Mouse (Mus musculus) embryonic facial prominence, embryonic 13.5 days (tissue): ENCODE results near the gene Cpa4. TPM values are rescaled to one million over a fixed set of nuclear protein-coding genes. Genes with fewer than 3 reads are reported as not detected.

Source experiments
- ATAC-seq: fragments of 200-750 bp; cut with Nextera tagmentation; 2 replicates; pipeline ENCODE4 v1.8.0; 2017; ENCODE audit warnings: low read depth; ENCODE audit not compliant: insufficient number of reproducible peaks, insufficient read depth, low FRiP score, low TSS enrichment
- H3K27ac ChIP-seq: fragments of 300-500 bp; sonication (generic); 2 replicates; pipeline ENCODE4 v1.5.1; 2015; ENCODE audit warnings: moderate library complexity, mild to moderate bottlenecking, inconsistent platforms
- H3K27me3 ChIP-seq: fragments of 300-500 bp; sonication (generic); 2 replicates; pipeline ENCODE4 v1.6.1; 2015; ENCODE audit warnings: mild to moderate bottlenecking, inconsistent platforms
- H3K36me3 ChIP-seq: fragments of 300-500 bp; sonication (generic); 2 replicates; pipeline ENCODE4 v1.6.1; 2015; ENCODE audit warnings: mild to moderate bottlenecking, inconsistent platforms
- H3K4me1 ChIP-seq: fragments of 300-500 bp; sonication (generic); 2 replicates; pipeline ENCODE4 v1.6.1; 2015; ENCODE audit warnings: inconsistent platforms
- H3K4me2 ChIP-seq: fragments of 300-500 bp; sonication (generic); 2 replicates; pipeline ENCODE4 v1.6.1; 2015; ENCODE audit warnings: moderate library complexity, mild to moderate bottlenecking, inconsistent platforms
- H3K4me3 ChIP-seq: fragments of 300-500 bp; sonication (generic); 2 replicates; pipeline ENCODE4 v1.5.1; 2015; ENCODE audit warnings: mild to moderate bottlenecking, inconsistent platforms
- H3K9ac ChIP-seq: fragments of 300-500 bp; sonication (generic); 2 replicates; pipeline ENCODE4 v1.6.1; 2015; ENCODE audit warnings: mild to moderate bottlenecking, inconsistent platforms
- H3K9me3 ChIP-seq: fragments of 300-500 bp; sonication (generic); 2 replicates; pipeline ENCODE4 v1.6.1; 2016; ENCODE audit warnings: inconsistent platforms
- WGBS: fragments of 180-500 bp; shearing (Covaris S2); methylation state at CpG from one replicate; pipeline ENCODE4 v1.1.7; 2015; ENCODE audit warnings: mixed read lengths; 5-methylcytosine and 5-hydroxymethylcytosine counted together
- polyA plus RNA-seq: library from polyadenylated mRNA; unstranded; fragments of >200 nt; fragmentation: Nextera tagmentation; extraction: Ambion mirVana; gene quantifications from 2 replicates; pipeline ENCODE4 v1.2.1, GENCODE M21; 2015

Gene Cpa4
- polyA plus RNA-seq, 1 experiment from 2014 or later, result 1.4 TPM

GRCm38 (mm10) chr6:30573380-30573779 lies 5.2 kb downstream of the Cpa4 start:
- 27% methylated on average over 5 of the region's 5 CpGs for WGBS
- H3K4me1 ChIP-seq, result peaks cover 45% of the 10 kb centered on the region
- peak overlapping the region; percentile 93 for H3K27ac ChIP-seq
- no peaks in the 10 kb centered on the region for H3K27me3 ChIP-seq
- ATAC-seq, result no peak
- H3K9me3 ChIP-seq, result no peaks in the 10 kb centered on the region
- no peaks in the 10 kb centered on the region for H3K36me3 ChIP-seq
- no peak overlapping the region for H3K4me2 ChIP-seq
- no peak overlapping the region for H3K4me3 ChIP-seq
- H3K9ac ChIP-seq, result no peak overlapping the region

- peak overlapping the region; percentile 11 for H3K4me2 ChIP-seq
- H3K36me3 ChIP-seq, result no peaks in the 10 kb centered on the region
- H3K27me3 ChIP-seq, result no peaks in the 10 kb centered on the region
These were observed 6.8 kb downstream of the Cpa4 start for GRCm38 (mm10) chr6:30574945-30575344.

DNA sequence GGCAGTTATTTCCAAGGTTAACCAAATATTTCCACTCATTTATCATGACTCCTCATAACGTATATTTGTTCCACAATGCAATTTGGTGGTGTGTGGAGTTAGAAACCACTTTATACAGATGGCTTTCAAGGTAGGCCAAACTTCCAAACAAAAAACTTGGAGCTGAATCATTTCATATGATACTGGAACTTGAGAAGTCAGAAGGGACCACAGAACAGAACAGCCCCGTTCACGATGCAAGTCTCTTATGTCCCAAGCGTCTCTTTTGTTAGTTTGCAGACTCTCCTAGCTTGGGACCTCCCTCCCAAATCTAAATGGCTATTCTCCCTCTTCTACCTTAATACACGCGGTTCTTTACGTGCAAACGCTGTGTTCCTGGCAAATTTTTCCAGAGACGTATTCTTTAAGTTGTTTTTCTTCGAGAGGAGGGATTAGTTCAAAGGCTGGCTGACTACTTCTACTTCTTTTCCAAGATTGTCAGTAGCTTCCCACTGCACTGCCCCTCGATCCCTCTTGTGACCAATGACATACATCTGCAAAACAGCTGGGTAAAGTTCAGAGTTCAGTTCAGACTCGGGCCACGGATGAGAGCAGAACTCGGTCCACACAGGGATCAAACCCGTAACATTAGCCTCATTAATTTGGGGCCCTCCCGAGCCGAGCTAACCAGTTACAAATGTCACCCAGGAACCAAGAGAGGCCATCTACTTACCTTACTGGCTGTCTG lies 8.5 kb downstream of the Cpa4 start:
- Histone ChIP-seq H3K4me3 (peak overlapping the region; percentile 21; the same call in 1 of the 2 replicates), H3K4me1 (peaks cover 59% of the 10 kb centered on the region)

More at GRCm38 (mm10) chr6:30574945-30575344, 6.8 kb downstream of the Cpa4 start:
- no peak for ATAC-seq
- H3K9me3 ChIP-seq, result no peaks in the 10 kb centered on the region
- no peak overlapping the region for H3K4me3 ChIP-seq
- 57% methylated on average over 1 of the region's 1 CpGs for WGBS
- H3K9ac ChIP-seq, result no peak overlapping the region
- H3K27ac ChIP-seq, result peak overlapping the region; percentile 75
- peaks cover 47% of the 10 kb centered on the region for H3K4me1 ChIP-seq

GRCm38 (mm10) chr6:30579961-30580840 lies 12.0 kb downstream of the Cpa4 start:
- peak overlapping the region; percentile 4; the same call in 1 of the 2 replicates for H3K27ac ChIP-seq
- H3K4me2 ChIP-seq, result no peak overlapping the region
- H3K4me1 ChIP-seq, result peaks cover 34% of the 10 kb centered on the region
- no peaks in the 10 kb centered on the region for H3K27me3 ChIP-seq
- no peaks in the 10 kb centered on the region for H3K36me3 ChIP-seq
- no peak overlapping the region for H3K9ac ChIP-seq
- WGBS, result 51% methylated on average over 17 of the region's 17 CpGs
- no peak overlapping the region for H3K4me3 ChIP-seq
- no peaks in the 10 kb centered on the region for H3K9me3 ChIP-seq
- no peak for ATAC-seq

More for the DNA sequence above, 8.5 kb downstream of the Cpa4 start:
- no peaks in the 10 kb centered on the region for H3K36me3 ChIP-seq
- no peak for ATAC-seq
- 30% methylated on average over 17 of the region's 17 CpGs for WGBS
- no peaks in the 10 kb centered on the region for H3K27me3 ChIP-seq
- peak overlapping the region; percentile 55 for H3K9ac ChIP-seq
- peak overlapping the region; percentile 91 for H3K27ac ChIP-seq
- H3K4me2 ChIP-seq, result peak overlapping the region; percentile 16
- no peaks in the 10 kb centered on the region for H3K9me3 ChIP-seq

DNA sequence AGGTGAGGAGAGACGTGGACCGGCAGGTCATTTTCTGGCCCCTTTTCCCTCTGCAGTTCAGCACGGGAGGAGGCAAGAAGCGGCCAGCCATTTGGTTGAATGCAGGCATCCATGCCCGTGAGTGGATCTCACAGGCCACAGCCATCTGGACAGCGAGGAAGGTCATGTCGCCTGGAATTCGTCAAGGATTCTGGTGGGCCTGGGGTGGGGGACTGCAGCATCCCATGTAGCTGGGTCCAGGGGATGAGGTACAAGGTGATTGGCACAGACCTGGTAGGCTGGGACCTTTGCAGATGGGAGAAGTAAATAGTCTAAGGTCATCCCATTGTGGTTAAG lies 12.6 kb downstream of the Cpa4 start:
- H3K4me1 ChIP-seq, result peaks cover 29% of the 10 kb centered on the region
- WGBS, result 69% methylated on average over 8 of the region's 8 CpGs
- ATAC-seq, result no peak
- H3K27ac ChIP-seq, result peak overlapping the region; percentile 4; the same call in 1 of the 2 replicates
- H3K9me3 ChIP-seq, result no peaks in the 10 kb centered on the region
- no peak overlapping the region for H3K9ac ChIP-seq
- H3K4me3 ChIP-seq, result no peak overlapping the region
- H3K36me3 ChIP-seq, result no peaks in the 10 kb centered on the region
- no peak overlapping the region for H3K4me2 ChIP-seq
- H3K27me3 ChIP-seq, result no peaks in the 10 kb centered on the region

DNA sequence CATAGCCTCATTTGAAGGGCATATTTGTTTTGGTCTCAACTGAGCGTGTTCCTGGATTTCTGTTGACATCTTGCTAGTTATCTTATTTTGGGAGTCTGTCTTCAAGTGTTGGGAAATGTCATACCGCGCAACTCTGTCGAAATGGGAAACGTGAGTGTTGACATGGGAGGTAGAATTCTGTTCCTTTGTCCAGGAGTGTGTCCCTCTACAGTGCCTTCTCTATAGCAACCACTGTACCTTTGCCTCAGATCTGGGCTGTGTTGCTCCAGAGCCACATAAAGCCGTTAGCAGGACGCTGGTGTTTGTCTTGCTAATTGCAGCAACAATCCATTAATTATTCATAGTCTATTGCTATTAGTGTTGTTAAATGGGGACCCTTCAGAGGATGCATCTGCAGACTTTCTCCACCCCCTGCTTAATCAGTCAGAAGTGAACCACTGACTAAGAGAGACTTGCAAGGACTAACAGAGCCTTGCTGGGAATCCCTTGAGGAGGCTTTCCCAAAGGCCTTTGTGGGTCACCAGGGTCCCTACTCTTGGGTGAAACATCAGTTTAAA lies 18.8 kb downstream of the Cpa4 start:
- Histone ChIP-seq H3K4me2 (no peak overlapping the region), H3K27me3 (no peaks in the 10 kb centered on the region), H3K36me3 (no peaks in the 10 kb centered on the region), H3K4me1 (peaks cover 10% of the 10 kb centered on the region), H3K9ac (no peak overlapping the region), H3K4me3 (no peak overlapping the region), H3K9me3 (no peaks in the 10 kb centered on the region), H3K27ac (no peak overlapping the region)
- ATAC-seq, result no peak
- WGBS, result 80% methylated on average over 7 of the region's 7 CpGs

DNA sequence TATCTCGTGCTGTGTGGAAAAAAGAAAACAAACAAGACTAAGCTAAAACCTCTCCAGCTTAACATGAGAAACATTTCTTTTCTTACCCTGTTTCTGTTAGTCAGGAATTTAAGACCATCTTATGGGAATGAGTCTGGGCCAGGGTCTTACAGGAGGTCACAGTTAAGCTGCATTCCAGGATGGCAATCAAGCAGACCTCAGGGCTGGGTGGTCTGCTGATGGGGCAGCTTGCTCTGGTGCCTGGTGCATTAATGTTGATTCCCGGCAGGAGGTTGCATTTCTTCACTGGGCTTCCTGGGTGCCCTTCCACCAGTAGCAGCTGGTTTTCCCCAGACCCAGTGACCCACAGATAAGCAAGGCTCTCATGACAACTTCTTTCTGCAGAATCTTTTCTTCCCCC lies 21.6 kb downstream of the Cpa4 start:
- no peak for ATAC-seq
- Histone ChIP-seq H3K27ac (peak overlapping the region; percentile 62; the same call in 1 of the 2 replicates), H3K9ac (no peak overlapping the region), H3K4me1 (peaks cover 15% of the 10 kb centered on the region), H3K9me3 (no peaks in the 10 kb centered on the region), H3K27me3 (no peaks in the 10 kb centered on the region), H3K4me3 (no peak overlapping the region), H3K36me3 (no peaks in the 10 kb centered on the region), H3K4me2 (no peak overlapping the region)
- WGBS, result 21% methylated on average over 2 of the region's 2 CpGs

GRCm38 (mm10) chr6:30591851-30592404 lies 23.8 kb downstream of the Cpa4 start:
- Histone ChIP-seq H3K27ac (no peak overlapping the region), H3K9ac (no peak overlapping the region), H3K4me1 (peaks cover 26% of the 10 kb centered on the region), H3K27me3 (no peaks in the 10 kb centered on the region), H3K36me3 (no peaks in the 10 kb centered on the region), H3K4me2 (no peak overlapping the region), H3K9me3 (no peaks in the 10 kb centered on the region), H3K4me3 (no peak overlapping the region)
- ATAC-seq, result no peak
- WGBS, result 42% methylated on average over 5 of the region's 5 CpGs

GRCm38 (mm10) chr6:30592417-30592974 lies 24.3 kb downstream of the Cpa4 start:
- Histone ChIP-seq H3K9me3 (no peaks in the 10 kb centered on the region), H3K27ac (no peak overlapping the region), H3K27me3 (no peaks in the 10 kb centered on the region), H3K36me3 (no peaks in the 10 kb centered on the region), H3K4me3 (no peak overlapping the region), H3K9ac (no peak overlapping the region), H3K4me2 (no peak overlapping the region), H3K4me1 (peaks cover 26% of the 10 kb centered on the region)
- no peak for ATAC-seq
- WGBS, result 60% methylated on average over 10 of the region's 10 CpGs

GRCm38 (mm10) chr6:30594364-30594763 lies 26.2 kb downstream of the Cpa4 start:
- WGBS, result 83% methylated on average over 7 of the region's 7 CpGs
- no peak overlapping the region for H3K4me2 ChIP-seq
- H3K4me3 ChIP-seq, result no peak overlapping the region
- H3K4me1 ChIP-seq, result peaks cover 22% of the 10 kb centered on the region
- H3K27ac ChIP-seq, result no peak overlapping the region
- no peaks in the 10 kb centered on the region for H3K27me3 ChIP-seq
- no peak for ATAC-seq
- H3K9me3 ChIP-seq, result no peaks in the 10 kb centered on the region
- H3K36me3 ChIP-seq, result no peaks in the 10 kb centered on the region
- H3K9ac ChIP-seq, result no peak overlapping the region

- Histone ChIP-seq H3K9me3 (no peaks in the 10 kb centered on the region), H3K9ac (no peak overlapping the region), H3K4me1 (peaks cover 16% of the 10 kb centered on the region), H3K27ac (no peak overlapping the region), H3K4me2 (no peak overlapping the region), H3K36me3 (no peaks in the 10 kb centered on the region), H3K4me3 (no peak overlapping the region), H3K27me3 (no peaks in the 10 kb centered on the region)
- ATAC-seq, result no peak
- 83% methylated on average over 8 of the region's 8 CpGs for WGBS
These were observed 28.2 kb downstream of the Cpa4 start for GRCm38 (mm10) chr6:30596230-30596898.
